32 mouse cellular contexts compared by ENCODE assay signal in genomic region chr6:136714097-136714496, GRCm38 (mm10). TPM values are rescaled to one million over a fixed set of nuclear protein-coding genes. Genes with fewer than 3 reads are reported as not detected.
DNase-seq lines count a peak whose midpoint lies in the region; ATAC-seq lines count a peak whose summit lies in the region.
"Had no signal": no experiment of that assay in that cellular context is flagged by ENCODE, and none has a peak within 500 bp of the region (broad histone marks: within the 10 kb centered on the region; RNA-seq: fewer than 3 reads in every experiment).

No protein-coding gene starts in this region.

- ATAC-seq in hematopoietic stem cell, adult 5-6 weeks (replicated peaks in 1 of 2; ENCODE audit: insufficient read depth in 1 of 2, low FRiP score in 2 of 2, low TSS enrichment in 1 of 2, low read depth in 1 of 2, poor library complexity in 2 of 2, severe bottlenecking in 2 of 2), result peak; percentile 82 to 87
- ATAC-seq in midbrain, embryonic 16.5 days, result no peak
- ATAC-seq: forebrain, embryonic 14.5 days; hindbrain, postnatal 0 days; intestine, embryonic 15.5 days had no signal

- H3K36me3 ChIP-seq in splenic B cell, adult 2 months (ENCODE audit: control insufficient read depth, insufficient read depth, low read length, poor library complexity, severe bottlenecking), result no peaks in the 10 kb centered on the region
- H3K36me3 ChIP-seq in midbrain, embryonic 16.5 days (ENCODE audit: control insufficient read depth, insufficient read depth, low read length), result no peaks in the 10 kb centered on the region
- H3K36me3 ChIP-seq: embryonic facial prominence, embryonic 10.5 days; embryonic facial prominence, embryonic 15.5 days; G1E; heart, embryonic 10.5 days; heart, embryonic 15.5 days; hindbrain, embryonic 12.5 days; liver, embryonic 13.5 days had no signal

- H3K9ac ChIP-seq in midbrain, embryonic 16.5 days (ENCODE audit: low read depth, low read length), result no peak overlapping the region
- H3K9ac ChIP-seq: embryonic facial prominence, embryonic 15.5 days; heart, embryonic 15.5 days; hindbrain, embryonic 12.5 days; intestine, embryonic 15.5 days; liver, embryonic 13.5 days had no signal

- no peak overlapping the region for H3K27ac ChIP-seq in midbrain, embryonic 16.5 days (ENCODE audit: low read length)
- H3K27ac ChIP-seq: embryonic facial prominence, embryonic 10.5 days; embryonic facial prominence, embryonic 15.5 days; heart, embryonic 10.5 days; heart, embryonic 15.5 days; hindbrain, embryonic 12.5 days; hindbrain, postnatal 0 days; intestine, embryonic 15.5 days; kidney, postnatal 0 days; liver, embryonic 13.5 days had no signal

- no peaks in the 10 kb centered on the region for H3K27me3 ChIP-seq in splenic B cell, adult 2 months (ENCODE audit: control insufficient read depth, insufficient read depth, low read length, poor library complexity, severe bottlenecking)
- H3K27me3 ChIP-seq in midbrain, embryonic 16.5 days (ENCODE audit: control insufficient read depth, insufficient read depth, low read depth, low read length), result no peaks in the 10 kb centered on the region
- H3K27me3 ChIP-seq: embryonic facial prominence, embryonic 15.5 days; heart, embryonic 15.5 days; hindbrain, embryonic 12.5 days; intestine, embryonic 15.5 days; liver, embryonic 13.5 days had no signal

- DNase-seq in lung, postnatal 36 days, result peak; percentile 15
- no peak for DNase-seq in lung, postnatal 14 days
- DNase-seq in B cell, adult 2 months, result peak; percentile 58 to 65
- peak; percentile 78 for DNase-seq in splenic B cell, adult 2 months (ENCODE audit: low read depth, low spot score)
- no peak for DNase-seq in cerebellum, adult 11 months
- DNase-seq: adrenal gland, adult 8-10 months; cerebellum, adult 9-11 months; gastrocnemius, postnatal 14 days; heart, adult 11 months; kidney, adult 8-10 months; kidney, postnatal 4 days; left cerebral cortex, postnatal 4 days; liver, embryonic 13.5 days; lung, adult 2 months; lung, postnatal 4 days; midbrain, embryonic 14.5 days; right cerebral cortex, adult 18-20 months; thymus, adult 2 months; thymus, postnatal 4 days had no signal

- H3K4me1 ChIP-seq in midbrain, embryonic 16.5 days (ENCODE audit: control insufficient read depth, insufficient read depth, low read length), result no peaks in the 10 kb centered on the region
- H3K4me1 ChIP-seq: embryonic facial prominence, embryonic 15.5 days; heart, embryonic 10.5 days; heart, embryonic 15.5 days; hindbrain, embryonic 12.5 days; intestine, embryonic 15.5 days; liver, embryonic 13.5 days had no signal

- H3K4me3 ChIP-seq in midbrain, embryonic 16.5 days (ENCODE audit: low read depth, low read length), result no peak overlapping the region
- H3K4me3 ChIP-seq: embryonic facial prominence, embryonic 10.5 days; embryonic facial prominence, embryonic 15.5 days; heart, embryonic 10.5 days; heart, embryonic 15.5 days; hindbrain, embryonic 12.5 days; intestine, embryonic 15.5 days; liver, embryonic 13.5 days had no signal

- WGBS in midbrain, embryonic 16.5 days, result 79% methylated on average over 3 of the region's 3 CpGs

- H3K4me2 ChIP-seq in midbrain, embryonic 16.5 days (ENCODE audit: low read length), result no peak overlapping the region
- H3K4me2 ChIP-seq: embryonic facial prominence, embryonic 15.5 days; heart, embryonic 15.5 days; hindbrain, embryonic 12.5 days; intestine, embryonic 15.5 days; liver, embryonic 13.5 days had no signal

- no peaks in the 10 kb centered on the region for H3K9me3 ChIP-seq in midbrain, embryonic 16.5 days (replicated peaks; ENCODE audit: control insufficient read depth, low read length, poor library complexity, severe bottlenecking)
- H3K9me3 ChIP-seq: embryonic facial prominence, embryonic 10.5 days; embryonic facial prominence, embryonic 15.5 days; heart, embryonic 10.5 days; heart, embryonic 15.5 days; hindbrain, embryonic 12.5 days; intestine, embryonic 15.5 days; liver, embryonic 13.5 days had no signal

RNA-seq across cellular contexts. Expression of gene Plbd1, which starts 52.4 kb away (rescaled TPM):
- 13.3 and 38.4 TPM in 2 replicates for total RNA-seq in hematopoietic stem cell, adult 5-6 weeks (2017)
- polyA plus RNA-seq in midbrain, embryonic 16.5 days (2015; fragmentation: Nextera tagmentation; extraction: Ambion mirVana), result 0.22 and 0.54 TPM in 2 replicates
- total RNA-seq: G1E; hindbrain, postnatal 0 days had no signal
- polyA plus RNA-seq: C2C12, G1E had no signal

Comparison
In these comparisons a context has a peak if more than half of its experiments do, and no peak if none do; other contexts are left out.
1. DNase-seq: peak in lung, postnatal 36 days (single experiment), B cell, adult 2 months (2 of 2) and splenic B cell, adult 2 months (single experiment); none in lung, postnatal 14 days (single experiment) and cerebellum, adult 11 months (single experiment).